Mouse (Mus musculus): Measurements from ENCODE around the gene Slc25a40.

Gene Slc25a40

DNA sequence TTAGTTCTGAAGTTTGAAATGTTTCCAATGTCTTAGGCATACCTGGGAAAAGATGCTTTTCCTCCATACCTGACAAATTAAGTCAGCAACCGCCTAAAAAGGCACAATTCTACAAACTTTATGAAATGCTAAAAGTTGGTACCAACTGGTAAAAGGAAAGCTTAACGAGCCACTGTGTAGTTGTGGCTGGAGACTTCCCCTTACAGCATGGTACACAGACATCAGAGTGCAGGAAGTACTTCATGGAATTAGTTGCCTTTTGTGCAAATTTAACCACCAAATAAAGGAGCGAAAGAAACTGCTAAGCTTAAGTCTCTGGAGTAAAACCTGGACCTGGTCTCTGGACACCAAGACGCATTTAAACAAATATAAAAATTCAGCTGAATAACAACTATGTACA lies 69.1 kb downstream of the Slc25a40 start:
- DNase-seq (ENCODE audit: low spot score) = no peak

Data from urinary bladder, postnatal 14 days (tissue).